Mouse (Mus musculus): ENCODE measurements around the gene F2r.

F2r gene

GRCm38 (mm10) chr13:95618309-95618712 lies at the start of gene F2r:
TSS of gene F2r (minus strand) at chr13:95618487.
- DNase-seq, result peak; percentile 91 to 94

- no peak for DNase-seq
Observed at GRCm38 (mm10) chr13:95667260-95667659, 49.0 kb upstream of the F2r start.

- DNase-seq, result no peak
Observed at GRCm38 (mm10) chr13:95665644-95666356, 47.5 kb upstream of the F2r start.

GRCm38 (mm10) chr13:95663834-95664233 lies 45.5 kb upstream of the F2r start:
- DNase-seq, result no peak

GRCm38 (mm10) chr13:95659432-95659831 lies 41.1 kb upstream of the F2r start:
- DNase-seq, result no peak

GRCm38 (mm10) chr13:95657171-95657570 lies 38.9 kb upstream of the F2r start:
- no peak for DNase-seq

- DNase-seq, result peak; percentile 49 to 76
Observed at GRCm38 (mm10) chr13:95655284-95655683, 37.0 kb upstream of the F2r start.

- DNase-seq, result no peak
Observed at GRCm38 (mm10) chr13:95653696-95654095, 35.4 kb upstream of the F2r start.

GRCm38 (mm10) chr13:95651870-95652668 lies 33.8 kb upstream of the F2r start:
- no peak for DNase-seq

GRCm38 (mm10) chr13:95649941-95650340 lies 31.7 kb upstream of the F2r start:
- no peak for DNase-seq

- no peak for DNase-seq
Observed at GRCm38 (mm10) chr13:95647248-95647647, 29.0 kb upstream of the F2r start.

GRCm38 (mm10) chr13:95646687-95647111 lies 28.4 kb upstream of the F2r start:
- DNase-seq, result no peak

- DNase-seq, result no peak
Observed at GRCm38 (mm10) chr13:95643740-95644139, 25.5 kb upstream of the F2r start.

GRCm38 (mm10) chr13:95641061-95641986 lies 23.0 kb upstream of the F2r start:
- DNase-seq, result no peak

GRCm38 (mm10) chr13:95640408-95640807 lies 22.1 kb upstream of the F2r start:
- DNase-seq, result no peak

- peak; percentile 56 to 85 for DNase-seq
Observed at GRCm38 (mm10) chr13:95639336-95640116, 21.2 kb upstream of the F2r start.

GRCm38 (mm10) chr13:95638894-95639293 lies 20.6 kb upstream of the F2r start:
- peak; percentile 54 to 74 for DNase-seq

- no peak for DNase-seq
Observed at GRCm38 (mm10) chr13:95637737-95638136, 19.4 kb upstream of the F2r start.

- no peak for DNase-seq
Observed at GRCm38 (mm10) chr13:95635301-95635700, 17.0 kb upstream of the F2r start.

- DNase-seq, result no peak
Observed at GRCm38 (mm10) chr13:95634451-95634850, 16.2 kb upstream of the F2r start.

- DNase-seq, result peak in 1 of 2 experiments; percentile 48
Observed at GRCm38 (mm10) chr13:95633384-95633783, 15.1 kb upstream of the F2r start.

- no peak for DNase-seq
Observed at GRCm38 (mm10) chr13:95632144-95632543, 13.9 kb upstream of the F2r start.

Data from lung, postnatal 4 days (tissue).